Mouse (Mus musculus) lung, embryonic 15.5 days (tissue): ENCODE data around the gene St8sia1. TPM values are rescaled to one million over a fixed set of nuclear protein-coding genes. Genes with fewer than 3 reads are reported as not detected.
A peak's percentile ranks its signal among the peaks of the same experiment; 100 is the strongest.

Source experiments
- ATAC-seq: fragments of 200-750 bp; cut with Nextera tagmentation; 2 replicates; pipeline ENCODE4 v1.8.0; 2017; ENCODE audit warnings: moderate number of reproducible peaks, borderline replicate concordance; ENCODE audit not compliant: low FRiP score, low TSS enrichment; ENCODE audit errors: extremely low read depth
- H3K27ac ChIP-seq: fragments of 300-500 bp; sonication (generic); 2 replicates; pipeline ENCODE4 v1.5.1; 2015; ENCODE audit warnings: moderate library complexity, mild to moderate bottlenecking, inconsistent platforms
- H3K27me3 ChIP-seq: fragments of 300-500 bp; sonication (generic); 2 replicates; pipeline ENCODE4 v1.6.1; 2015; ENCODE audit warnings: inconsistent platforms
- H3K36me3 ChIP-seq: fragments of 300-500 bp; sonication (generic); 2 replicates; pipeline ENCODE4 v1.6.1; 2015; ENCODE audit warnings: inconsistent platforms
- H3K4me1 ChIP-seq: fragments of 300-500 bp; sonication (generic); 2 replicates; pipeline ENCODE4 v1.6.1; 2015; ENCODE audit warnings: inconsistent platforms
- H3K4me2 ChIP-seq: fragments of 300-500 bp; sonication (generic); 2 replicates; pipeline ENCODE4 v1.6.1; 2015; ENCODE audit warnings: inconsistent platforms, mild to moderate bottlenecking, moderate library complexity
- H3K4me3 ChIP-seq: fragments of 300-500 bp; sonication (generic); 2 replicates; pipeline ENCODE4 v1.5.1; 2015; ENCODE audit warnings: mild to moderate bottlenecking, inconsistent platforms
- H3K9ac ChIP-seq: fragments of 300-500 bp; sonication (generic); 2 replicates; pipeline ENCODE4 v1.6.1; 2015; ENCODE audit warnings: inconsistent platforms
- H3K9me3 ChIP-seq: fragments of 300-500 bp; sonication (generic); 2 replicates; pipeline ENCODE4 v1.6.1; 2016; ENCODE audit warnings: inconsistent platforms
- WGBS: fragments of 180-500 bp; shearing (Covaris S2); methylation state at CpG from one replicate; pipeline ENCODE4 v1.1.7; 2015; 5-methylcytosine and 5-hydroxymethylcytosine counted together
- polyA plus RNA-seq: library from polyadenylated mRNA; unstranded; fragments of >200 nt; fragmentation: Nextera tagmentation; extraction: Ambion mirVana; gene quantifications from 2 replicates; pipeline ENCODE4 v1.2.1, GENCODE M21; 2015

Gene St8sia1
- polyA plus RNA-seq, 1 experiment from 2014 or later, result 0.46 TPM

DNA sequence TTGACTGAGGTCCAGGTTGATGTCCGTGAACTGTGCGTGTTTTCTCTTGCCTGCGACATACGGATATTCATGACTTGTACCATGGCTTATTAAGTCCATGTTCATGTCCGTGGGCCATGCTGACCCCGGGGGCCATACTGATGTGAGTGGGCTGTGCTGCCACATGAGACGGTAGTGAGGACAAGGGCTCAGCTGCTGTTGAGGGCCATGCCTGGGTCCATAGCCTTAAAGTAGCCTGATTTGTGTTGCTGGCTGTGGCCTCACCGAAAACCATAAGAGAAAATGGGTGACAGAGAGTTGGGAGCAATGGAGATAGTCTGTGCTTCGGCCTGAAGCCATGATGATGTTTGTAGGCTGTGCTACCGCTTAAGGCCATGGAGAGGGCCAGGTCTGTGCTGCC, 145.9 kb downstream of the St8sia1 start:
- Histone ChIP-seq H3K27ac (no peak overlapping the region), H3K36me3 (no peaks in the 10 kb centered on the region), H3K4me1 (0 out of 2 replicates have a peak, but pooled peaks cover 2% of the 10 kb centered on the region), H3K9me3 (no peaks in the 10 kb centered on the region), H3K27me3 (no peaks in the 10 kb centered on the region), H3K4me2 (no peak overlapping the region), H3K4me3 (no peak overlapping the region), H3K9ac (no peak overlapping the region)
- 91% methylated on average over 10 of the region's 10 CpGs for WGBS
- ATAC-seq, result no peak

DNA sequence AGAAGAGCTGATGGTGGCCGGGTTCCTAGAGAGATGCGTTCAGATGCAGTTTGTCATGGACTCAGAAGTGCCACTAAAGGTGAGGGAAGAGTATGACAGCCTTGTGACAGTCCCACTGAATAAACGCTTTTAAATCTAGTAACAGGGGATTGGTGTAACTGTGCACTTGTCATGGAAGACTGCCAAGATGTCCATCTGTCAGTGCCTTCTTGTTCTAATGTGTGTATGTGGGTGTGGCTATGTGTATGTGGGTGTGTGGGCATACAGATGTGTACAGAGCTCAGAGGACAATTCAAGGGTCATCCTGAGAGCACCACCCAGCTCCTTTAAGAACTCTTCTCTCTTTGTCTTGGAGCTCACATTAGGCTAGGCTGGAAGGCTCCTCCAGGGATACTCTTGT, 148.7 kb downstream of the St8sia1 start:
- Histone ChIP-seq H3K4me2 (no peak overlapping the region), H3K27me3 (no peaks in the 10 kb centered on the region), H3K9me3 (no peaks in the 10 kb centered on the region), H3K4me3 (no peak overlapping the region), H3K36me3 (no peaks in the 10 kb centered on the region), H3K27ac (no peak overlapping the region), H3K4me1 (0 out of 2 replicates have a peak, but pooled peaks cover 2% of the 10 kb centered on the region), H3K9ac (no peak overlapping the region)
- no peak for ATAC-seq
- WGBS, result 55% methylated on average over 3 of the region's 3 CpGs

DNA sequence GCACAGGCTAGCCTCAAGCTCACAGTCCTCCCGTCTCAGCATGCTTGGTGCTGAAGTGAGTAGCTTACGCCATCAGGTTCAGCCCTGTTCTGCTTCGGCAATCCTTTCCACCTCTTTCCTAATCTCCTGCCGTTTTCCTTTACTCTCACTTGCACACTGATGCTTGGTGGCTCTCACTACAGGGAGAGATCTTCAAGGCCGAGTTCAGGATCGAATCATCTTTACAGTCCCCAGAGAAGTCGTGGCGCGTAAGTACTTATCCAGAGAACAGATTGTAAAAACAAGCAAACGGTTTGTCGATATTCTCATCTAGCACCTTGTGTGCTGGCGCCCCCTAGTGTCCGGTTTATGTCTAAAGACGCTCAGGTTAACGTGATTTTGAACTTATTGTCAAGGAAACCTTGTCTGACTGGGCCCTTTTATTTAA, 149.7 kb downstream of the St8sia1 start:
- Histone ChIP-seq H3K4me3 (peak overlapping the region; percentile 33), H3K27me3 (no peaks in the 10 kb centered on the region), H3K27ac (no peak overlapping the region), H3K4me2 (peak overlapping the region; percentile 58), H3K36me3 (no peaks in the 10 kb centered on the region), H3K9ac (0 out of 2 replicates have a peak overlapping the region, but pooled peaks have one; percentile 32), H3K9me3 (no peaks in the 10 kb centered on the region), H3K4me1 (0 out of 2 replicates have a peak, but pooled peaks cover 2% of the 10 kb centered on the region)
- whole genome bisulfite sequencing, result 3% methylated on average over 15 of the region's 15 CpGs
- ATAC-seq, result 0 out of 2 replicates have a peak, but pooled peaks have one; percentile 53

DNA sequence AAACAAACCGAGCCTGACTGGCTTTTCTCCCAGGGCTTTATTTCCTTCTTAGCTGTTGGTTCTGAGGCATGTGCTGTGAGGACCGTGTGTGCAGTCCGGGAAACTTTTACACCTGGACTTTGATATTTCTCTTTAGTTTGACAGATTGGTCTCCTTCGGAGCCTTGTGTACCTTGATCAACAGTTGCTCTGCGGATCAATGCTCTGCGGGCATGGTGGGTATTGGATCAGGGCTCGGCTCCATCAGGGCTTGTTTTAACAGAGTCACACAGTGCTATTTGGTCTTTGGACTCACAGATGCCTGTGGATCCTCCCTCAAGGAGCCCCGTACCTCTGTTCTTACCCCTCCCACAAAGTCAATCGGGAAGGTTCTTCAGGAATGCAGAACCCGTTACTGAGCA, 150.2 kb downstream of the St8sia1 start:
- H3K36me3 ChIP-seq, result no peaks in the 10 kb centered on the region
- H3K9me3 ChIP-seq, result no peaks in the 10 kb centered on the region
- WGBS, result 57% methylated on average over 10 of the region's 10 CpGs
- H3K4me3 ChIP-seq, result no peak overlapping the region
- no peak overlapping the region for H3K9ac ChIP-seq
- peak overlapping the region; percentile 58 for H3K4me2 ChIP-seq
- 0 out of 2 replicates have a peak, but pooled peaks cover 2% of the 10 kb centered on the region for H3K4me1 ChIP-seq
- H3K27me3 ChIP-seq, result no peaks in the 10 kb centered on the region
- no peak overlapping the region for H3K27ac ChIP-seq
- no peak for ATAC-seq

DNA sequence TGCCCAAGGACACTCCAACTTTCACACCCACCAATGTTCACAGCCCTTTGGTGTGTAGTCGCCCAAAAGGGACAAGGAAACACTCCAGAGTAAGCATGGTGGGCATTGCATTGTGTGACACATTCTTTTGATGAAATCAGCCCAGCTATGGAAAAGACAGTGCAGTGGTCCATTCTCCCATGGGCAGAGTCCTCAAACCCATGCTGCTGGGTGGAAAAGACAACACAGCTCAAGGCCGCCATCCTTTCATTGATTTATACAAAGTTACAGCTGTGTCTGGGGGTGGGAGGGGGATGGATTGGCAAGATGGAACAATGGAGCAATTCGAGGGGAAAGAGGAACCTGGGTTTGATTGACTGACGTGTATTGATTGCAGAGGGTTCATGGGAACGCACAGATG, 151.3 kb downstream of the St8sia1 start:
- Histone ChIP-seq H3K27ac (no peak overlapping the region), H3K9me3 (no peaks in the 10 kb centered on the region), H3K9ac (no peak overlapping the region), H3K36me3 (no peaks in the 10 kb centered on the region), H3K4me2 (no peak overlapping the region), H3K4me1 (0 out of 2 replicates have a peak, but pooled peaks cover 2% of the 10 kb centered on the region), H3K4me3 (no peak overlapping the region), H3K27me3 (no peaks in the 10 kb centered on the region)
- no peak for ATAC-seq
- 79% methylated on average over 5 of the region's 5 CpGs for WGBS

DNA sequence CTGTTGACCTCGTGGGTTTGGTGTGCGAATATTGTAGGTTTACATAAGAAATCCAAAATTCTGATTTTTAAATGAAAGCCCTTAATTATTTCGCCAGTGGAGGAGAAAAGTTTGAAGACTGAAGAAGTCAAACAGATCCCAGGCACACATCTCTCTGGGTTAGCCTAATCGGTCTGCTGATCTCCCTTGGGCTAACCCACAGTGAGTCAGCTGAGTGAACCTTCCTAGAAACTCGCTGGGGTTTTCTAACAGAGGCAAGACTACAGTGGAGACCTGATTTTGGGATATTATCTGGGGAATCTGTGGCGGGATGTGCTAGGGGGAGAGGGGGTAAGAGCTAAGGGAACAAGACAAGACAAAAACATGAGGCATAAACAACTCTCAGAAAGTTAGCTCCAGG, 154.0 kb downstream of the St8sia1 start:
- H3K9me3 ChIP-seq, result no peaks in the 10 kb centered on the region
- H3K9ac ChIP-seq, result no peak overlapping the region
- no peak for ATAC-seq
- WGBS, result 61% methylated on average over 6 of the region's 6 CpGs
- no peak overlapping the region for H3K4me3 ChIP-seq
- no peak overlapping the region for H3K4me2 ChIP-seq
- H3K4me1 ChIP-seq, result 0 out of 2 replicates have a peak, but pooled peaks cover 2% of the 10 kb centered on the region
- no peak overlapping the region for H3K27ac ChIP-seq
- no peaks in the 10 kb centered on the region for H3K36me3 ChIP-seq
- no peaks in the 10 kb centered on the region for H3K27me3 ChIP-seq

DNA sequence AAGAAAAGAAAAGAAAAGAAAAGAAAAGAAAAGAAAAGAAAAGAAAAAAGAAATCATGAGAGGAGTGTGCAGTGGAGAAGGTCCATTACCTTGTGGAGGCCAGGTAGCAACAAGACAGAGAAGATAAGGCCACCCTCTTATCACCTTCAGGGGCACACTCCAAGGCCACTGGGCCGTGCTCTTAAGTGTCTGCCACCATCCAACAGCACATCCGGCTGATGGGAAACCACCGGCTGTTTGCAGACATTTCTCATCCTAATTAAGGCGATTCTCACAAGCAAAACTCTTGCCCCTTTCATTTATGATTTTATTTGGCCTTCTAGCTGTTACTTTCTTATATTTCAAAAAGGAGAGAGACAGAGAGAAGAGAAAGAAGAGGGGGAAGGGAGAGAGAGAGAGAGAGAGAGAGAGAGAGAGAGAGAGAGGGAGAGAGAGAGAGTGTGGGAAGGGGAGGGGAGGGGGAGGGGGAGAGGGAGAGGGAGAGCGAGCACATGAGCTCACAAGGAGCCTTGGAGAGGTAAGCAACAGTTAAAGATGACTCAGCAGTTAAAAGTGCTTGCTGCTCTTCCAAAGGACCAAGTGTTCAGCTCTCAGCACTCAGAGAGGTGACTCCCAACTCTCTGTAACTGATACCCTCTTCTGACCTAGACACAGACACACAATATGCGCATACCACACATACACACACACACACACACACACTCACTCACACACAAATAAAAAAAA, 154.7 kb downstream of the St8sia1 start:
- no peak overlapping the region for H3K4me2 ChIP-seq
- WGBS, result 18% methylated on average over 6 of the region's 6 CpGs
- no peak overlapping the region for H3K9ac ChIP-seq
- no peak for ATAC-seq
- no peaks in the 10 kb centered on the region for H3K9me3 ChIP-seq
- no peak overlapping the region for H3K4me3 ChIP-seq
- no peaks in the 10 kb centered on the region for H3K27me3 ChIP-seq
- 0 out of 2 replicates have a peak, but pooled peaks cover 2% of the 10 kb centered on the region for H3K4me1 ChIP-seq
- H3K27ac ChIP-seq, result no peak overlapping the region
- no peaks in the 10 kb centered on the region for H3K36me3 ChIP-seq

DNA sequence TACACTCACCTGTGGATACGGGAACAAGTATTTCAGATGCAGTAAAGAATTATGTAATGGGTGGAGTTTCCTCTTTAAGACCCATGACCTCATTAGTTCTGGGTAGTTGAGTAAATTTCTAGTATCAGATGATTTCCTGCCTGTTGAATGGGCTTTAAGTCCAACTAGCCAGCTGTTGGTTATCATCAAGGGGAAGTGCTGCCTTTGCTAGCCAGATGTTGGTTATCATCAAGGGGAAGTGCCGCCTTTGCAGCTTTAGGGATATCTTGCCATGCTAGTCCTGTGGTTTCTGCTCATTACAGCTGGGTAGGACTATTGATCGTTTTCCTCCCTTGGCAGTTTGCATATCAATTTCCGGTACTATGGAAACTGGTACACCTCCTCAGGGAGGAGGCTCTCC, 157.9 kb downstream of the St8sia1 start:
- no peak overlapping the region for H3K4me2 ChIP-seq
- WGBS, result 79% methylated on average over 4 of the region's 4 CpGs
- no peak overlapping the region for H3K9ac ChIP-seq
- H3K36me3 ChIP-seq, result no peaks in the 10 kb centered on the region
- H3K27me3 ChIP-seq, result no peaks in the 10 kb centered on the region
- no peaks in the 10 kb centered on the region for H3K4me1 ChIP-seq
- no peaks in the 10 kb centered on the region for H3K9me3 ChIP-seq
- H3K27ac ChIP-seq, result no peak overlapping the region
- no peak overlapping the region for H3K4me3 ChIP-seq
- no peak for ATAC-seq

DNA sequence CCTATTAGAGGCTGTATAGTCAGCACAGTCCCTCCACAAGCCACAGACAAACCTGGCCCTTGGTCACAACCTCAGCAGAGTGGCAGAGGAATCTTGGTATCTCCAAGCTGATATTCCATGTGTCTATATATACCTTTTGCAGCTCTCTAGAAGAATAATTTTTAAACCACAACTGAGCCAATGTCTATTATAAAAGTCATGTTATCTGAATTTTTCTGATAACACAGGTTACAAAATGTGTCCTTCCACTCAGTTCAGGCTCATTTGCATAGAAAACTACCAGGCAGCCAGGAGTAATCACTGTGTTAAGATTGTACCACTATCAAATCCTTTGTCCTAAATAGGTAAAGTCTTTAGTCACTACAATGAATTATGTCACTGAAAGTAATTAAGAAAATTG, 159.8 kb downstream of the St8sia1 start, which contains the start of gene Sult6b2:
Sult6b2 (minus strand) TSS at position 101 of the 400 bp plus-strand sequence.
- H3K27ac ChIP-seq, result no peak within 1 kb of the TSS
- H3K9ac ChIP-seq, result no peak within 1 kb of the TSS

DNA sequence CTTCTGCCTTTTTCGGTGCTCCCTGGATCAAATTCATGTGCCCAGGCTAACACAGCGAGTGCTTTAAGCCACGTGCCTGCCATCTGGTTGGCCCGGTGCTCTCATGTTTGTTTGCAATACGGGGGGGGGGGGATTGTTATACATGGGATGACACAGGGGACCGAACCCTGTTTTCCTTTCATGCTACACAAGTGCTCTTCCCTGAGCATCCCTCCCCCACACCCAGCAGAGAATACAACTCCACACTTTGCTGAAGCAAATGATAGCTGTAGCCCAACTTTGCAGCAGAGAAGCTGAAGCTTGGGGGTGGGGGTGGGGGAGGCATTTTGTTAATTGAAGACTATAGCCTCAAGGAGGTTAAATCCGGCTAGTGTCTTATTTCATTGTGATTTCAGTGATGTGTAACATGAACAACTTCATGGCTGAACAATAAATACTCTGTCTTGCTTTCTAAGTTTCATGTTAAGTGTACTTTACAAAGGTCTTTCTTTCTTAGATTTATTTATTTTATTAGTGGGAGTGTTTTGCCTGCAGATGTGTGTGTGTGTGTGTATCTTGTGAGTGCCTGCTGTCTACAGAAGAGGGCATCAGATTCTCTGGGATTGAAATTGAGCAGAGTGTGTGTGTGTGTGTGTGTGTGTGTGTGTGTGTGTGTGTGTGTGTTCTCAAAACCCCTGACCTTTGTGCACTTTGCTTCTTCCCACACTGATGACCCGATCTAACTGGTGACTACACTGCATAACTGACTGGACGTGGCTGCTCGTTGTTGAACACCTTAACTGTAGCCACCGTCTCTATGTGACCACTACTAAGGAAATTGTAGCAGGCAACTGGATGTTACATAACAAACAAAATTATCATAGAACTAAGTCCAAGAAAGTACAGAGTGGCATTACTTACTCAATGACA, 161.4 kb downstream of the St8sia1 start:
- Histone ChIP-seq H3K27me3 (no peaks in the 10 kb centered on the region), H3K4me1 (no peaks in the 10 kb centered on the region), H3K36me3 (no peaks in the 10 kb centered on the region), H3K4me2 (no peak overlapping the region), H3K9ac (no peak overlapping the region), H3K27ac (no peak overlapping the region), H3K9me3 (no peaks in the 10 kb centered on the region), H3K4me3 (no peak overlapping the region)
- 29% methylated on average over 11 of the region's 11 CpGs for WGBS
- ATAC-seq, result no peak

More for the DNA sequence above, 159.8 kb downstream of the St8sia1 start, which contains the start of gene Sult6b2:
- no peaks in the 10 kb centered on the region for H3K9me3 ChIP-seq
- H3K27me3 ChIP-seq, result no peaks in the 10 kb centered on the region
- no peaks in the 10 kb centered on the region for H3K36me3 ChIP-seq
- no peaks in the 10 kb centered on the region for H3K4me1 ChIP-seq
- no peak within 1 kb of the TSS for H3K4me2 ChIP-seq
- ATAC-seq, result no peak
- no peak within 1 kb of the TSS for H3K4me3 ChIP-seq

DNA sequence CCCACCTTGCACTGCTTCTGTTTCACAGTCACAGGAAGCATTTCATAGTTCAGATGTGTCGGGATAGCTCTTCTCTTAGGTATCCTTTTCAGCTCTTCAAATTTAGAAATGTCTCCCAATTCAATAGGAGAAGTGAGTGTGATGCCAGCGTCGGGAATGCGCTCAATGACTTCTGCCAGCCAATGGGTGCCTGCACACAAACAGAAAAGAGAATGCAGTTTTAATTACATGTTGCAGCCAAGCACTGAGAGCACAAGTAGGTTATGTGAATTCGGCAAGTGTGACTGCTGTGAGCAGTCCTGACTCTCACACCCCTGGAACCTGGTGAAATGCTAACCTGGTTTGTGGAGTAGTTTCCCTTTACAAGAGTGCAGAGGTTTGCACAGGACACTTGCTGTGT, 162.6 kb downstream of the St8sia1 start:
- H3K4me1 ChIP-seq, result no peaks in the 10 kb centered on the region
- H3K4me2 ChIP-seq, result no peak overlapping the region
- no peaks in the 10 kb centered on the region for H3K36me3 ChIP-seq
- WGBS, result 74% methylated on average over 5 of the region's 5 CpGs
- H3K27ac ChIP-seq, result no peak overlapping the region
- no peaks in the 10 kb centered on the region for H3K9me3 ChIP-seq
- ATAC-seq, result no peak
- no peak overlapping the region for H3K9ac ChIP-seq
- no peak overlapping the region for H3K4me3 ChIP-seq
- no peaks in the 10 kb centered on the region for H3K27me3 ChIP-seq
